Mouse (Mus musculus) thymus, adult 18-20 months (tissue): ENCODE measurements at regions not wholly inside any gene's neighbourhood (a gene's known extent, or its start where the extent isn't known, plus 50 kb on each side); places are given as distances from the start of the nearest gene placed in this dataset.

Experiments used
- DNase-seq, 2 experiments: peaks; one replicate each; pipeline ENCODE4 v3.0.0; 2022; ENCODE audit warnings: mixed read lengths in 2 of 2

GRCm38 (mm10) chr1:137852262-137852661 is 323.2 kb downstream of the Ptprc start:
- no peak for DNase-seq

- no peak for DNase-seq
These were observed 328.1 kb downstream of the Ptprc start for GRCm38 (mm10) chr1:137847311-137847923.

DNA sequence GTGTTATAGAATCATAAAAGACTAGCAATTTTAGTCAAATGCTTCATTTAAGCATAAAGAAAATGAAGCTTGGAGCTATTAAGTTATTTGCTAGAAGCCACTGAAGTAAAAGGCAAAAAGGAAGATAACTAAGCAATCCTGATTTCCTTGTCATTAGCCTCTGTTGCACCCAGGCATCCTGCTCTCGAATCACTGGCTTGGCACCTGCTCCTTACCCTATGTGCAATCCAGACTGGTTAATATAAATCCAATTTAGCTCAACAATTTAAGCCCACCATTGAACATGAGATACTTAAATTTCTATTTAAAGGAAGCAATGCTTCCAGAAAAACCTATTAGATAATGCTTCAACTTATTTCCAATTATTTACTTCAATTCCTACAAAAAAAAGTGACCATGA is 328.7 kb downstream of the Ptprc start:
- no peak for DNase-seq

DNA sequence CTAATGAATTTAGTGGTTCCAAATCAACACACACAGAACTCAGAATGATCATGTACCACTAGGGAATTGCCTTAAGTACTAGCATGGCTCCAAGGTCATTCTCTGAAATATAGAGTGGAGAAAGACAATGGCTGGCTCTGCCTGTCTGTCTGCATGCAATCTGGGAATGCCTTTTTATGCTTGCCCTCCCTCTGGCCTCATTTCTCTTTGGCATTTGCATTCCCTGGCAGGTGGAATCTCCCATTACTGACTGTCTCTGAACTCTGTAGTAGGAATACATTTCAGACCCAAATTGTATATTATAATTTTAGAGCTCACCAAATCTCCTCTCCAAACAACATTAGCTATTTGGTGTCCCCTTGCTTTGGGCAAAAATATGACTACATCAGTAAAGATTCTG is 335.0 kb downstream of the Ptprc start:
- no peak for DNase-seq

- DNase-seq, result no peak
These were observed 335.8 kb downstream of the Ptprc start for GRCm38 (mm10) chr1:137839703-137840102.

GRCm38 (mm10) chr1:137839263-137839662 is 336.2 kb downstream of the Ptprc start:
- DNase-seq, result no peak

GRCm38 (mm10) chr1:137838357-137838756 is 337.2 kb downstream of the Ptprc start:
- DNase-seq, result no peak

DNA sequence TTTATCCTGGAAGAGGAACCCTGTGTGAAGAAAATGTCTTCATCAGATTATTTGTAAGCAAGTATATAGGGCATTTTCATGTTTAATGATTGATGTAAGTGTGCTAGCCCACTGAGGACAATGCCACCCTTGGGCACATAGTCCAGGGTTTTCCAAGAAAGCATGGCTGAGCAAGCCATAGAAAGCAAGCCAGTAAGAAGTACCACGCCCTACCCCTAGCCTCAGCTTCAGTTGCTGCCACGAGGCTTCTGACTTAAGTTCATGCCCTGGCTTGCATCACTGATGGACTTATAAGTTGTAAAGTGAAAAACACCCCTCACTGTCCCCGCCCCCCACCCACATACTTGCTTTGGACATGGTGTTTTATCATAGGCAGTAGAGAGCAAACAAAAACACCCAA is 342.0 kb downstream of the Ptprc start:
- no peak for DNase-seq

DNA sequence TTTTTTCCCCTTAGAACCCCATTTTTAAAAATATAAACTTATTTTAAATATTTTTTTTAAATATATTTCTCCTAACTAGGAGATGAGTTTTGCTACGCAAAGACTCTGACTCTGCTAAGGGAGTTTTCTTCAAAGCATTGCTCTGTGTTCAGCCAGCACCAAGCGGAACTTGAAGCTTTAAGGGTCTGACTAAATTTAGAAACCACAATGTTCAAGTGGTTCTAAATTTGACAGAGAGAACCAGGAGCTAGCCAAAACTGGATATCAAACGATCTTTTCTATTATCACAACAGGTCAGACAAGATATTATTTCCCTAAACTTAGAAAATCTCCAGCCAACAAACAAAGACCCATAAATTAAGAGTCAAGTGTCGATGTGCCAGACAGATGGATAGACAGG is 344.2 kb downstream of the Ptprc start:
- no peak for DNase-seq

DNA sequence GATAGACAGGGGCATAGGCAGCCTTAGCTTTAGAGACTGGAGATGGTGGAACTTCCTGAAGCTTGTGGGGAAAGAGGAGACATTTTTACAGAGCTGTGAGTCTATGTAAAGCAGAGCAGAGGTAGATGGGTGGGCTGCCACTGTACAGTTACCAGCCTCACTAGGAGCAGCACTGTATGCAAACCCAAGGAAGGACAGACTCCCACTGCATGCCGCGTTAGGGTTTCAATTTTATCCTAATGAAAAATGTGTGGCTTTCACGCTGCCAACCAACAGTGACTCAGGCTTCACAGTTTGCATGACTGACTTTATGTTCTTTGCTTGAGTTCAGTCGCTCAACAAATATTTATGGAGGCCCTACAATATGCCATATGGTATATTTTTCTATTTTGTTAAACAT is 348.1 kb downstream of the Ptprc start:
- DNase-seq, result no peak

DNA sequence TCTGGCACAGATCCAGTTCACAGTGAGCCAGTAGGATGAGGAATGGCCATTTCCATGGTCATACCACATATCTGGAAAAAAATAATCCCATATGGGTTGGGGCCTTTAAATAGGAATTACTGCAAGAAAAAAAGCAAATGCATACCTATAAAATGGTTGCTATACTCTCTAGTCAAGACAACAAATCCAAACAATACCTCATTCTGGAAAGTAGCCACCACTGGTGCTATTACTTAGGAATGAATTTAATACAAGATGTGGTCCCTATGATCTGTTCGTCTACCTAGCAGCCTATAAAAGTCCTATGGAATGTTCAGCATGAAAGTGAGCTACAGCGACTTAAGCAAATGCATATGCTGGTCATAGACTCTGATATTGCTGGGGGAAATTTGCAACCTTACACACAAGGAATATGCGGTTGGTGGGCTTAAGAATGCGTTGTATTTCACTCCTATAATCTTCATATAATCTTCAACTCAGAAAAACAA is 360.1 kb downstream of the Ptprc start:
- no peak for DNase-seq

DNA sequence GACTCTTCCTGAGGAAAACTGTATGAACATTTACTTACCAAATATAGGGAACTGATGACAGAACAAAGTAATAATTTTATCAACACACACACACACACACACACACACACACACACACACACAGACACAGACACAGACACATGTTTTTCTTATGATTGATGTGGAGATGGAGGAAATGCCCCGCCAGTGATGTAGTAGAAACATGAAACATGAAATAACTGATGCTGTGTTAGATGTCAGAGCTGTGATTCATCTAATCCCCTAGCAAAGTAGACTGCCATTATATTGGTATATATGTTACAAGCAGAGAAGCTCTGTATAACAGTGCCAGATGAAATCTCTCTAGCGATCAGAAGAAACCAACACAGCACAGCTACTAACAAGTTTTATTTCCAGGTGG is 361.0 kb downstream of the Ptprc start:
- DNase-seq, result no peak

DNA sequence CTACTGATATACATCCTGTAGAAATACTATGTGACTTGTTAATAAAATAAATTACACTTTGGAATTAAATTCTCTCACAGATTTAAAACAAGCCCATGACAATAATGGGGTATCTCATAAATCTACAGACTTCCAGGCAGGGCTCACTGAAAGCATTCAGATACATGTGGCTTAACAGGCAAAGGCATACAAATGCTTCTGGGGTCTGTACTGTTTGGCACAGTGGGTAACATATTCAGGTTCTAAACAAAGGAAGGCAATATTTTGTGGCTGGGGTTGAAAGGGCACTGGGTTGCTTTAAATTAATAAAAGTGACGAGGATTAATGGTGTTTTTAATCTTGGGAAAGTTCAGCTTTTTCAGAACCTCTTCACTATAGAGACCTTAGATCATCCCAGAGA is 361.8 kb downstream of the Ptprc start:
- no peak for DNase-seq

- peak; percentile 23 to 66 for DNase-seq
These were observed 363.5 kb downstream of the Ptprc start for GRCm38 (mm10) chr1:137811981-137812380.

DNA sequence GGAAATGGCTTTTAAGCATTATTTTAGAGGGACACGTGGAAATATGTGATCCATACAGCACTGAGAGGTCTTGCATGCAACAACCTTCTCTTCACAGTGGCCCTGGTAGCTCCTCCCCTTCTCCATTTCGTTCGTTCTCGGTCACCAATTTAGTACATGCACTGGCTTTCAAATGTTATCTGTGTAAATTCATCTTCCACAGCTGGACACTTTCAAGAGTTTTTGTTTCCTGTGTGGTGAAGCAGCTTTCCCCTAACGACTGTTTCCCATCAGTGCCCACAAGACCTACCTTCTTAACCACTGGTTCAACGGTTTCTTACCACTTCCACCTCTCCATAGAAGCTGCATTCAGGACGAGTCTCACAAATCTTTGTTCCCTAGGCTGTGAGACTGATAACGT is 368.8 kb downstream of the Ptprc start:
- peak; percentile 54 to 78 for DNase-seq

DNA sequence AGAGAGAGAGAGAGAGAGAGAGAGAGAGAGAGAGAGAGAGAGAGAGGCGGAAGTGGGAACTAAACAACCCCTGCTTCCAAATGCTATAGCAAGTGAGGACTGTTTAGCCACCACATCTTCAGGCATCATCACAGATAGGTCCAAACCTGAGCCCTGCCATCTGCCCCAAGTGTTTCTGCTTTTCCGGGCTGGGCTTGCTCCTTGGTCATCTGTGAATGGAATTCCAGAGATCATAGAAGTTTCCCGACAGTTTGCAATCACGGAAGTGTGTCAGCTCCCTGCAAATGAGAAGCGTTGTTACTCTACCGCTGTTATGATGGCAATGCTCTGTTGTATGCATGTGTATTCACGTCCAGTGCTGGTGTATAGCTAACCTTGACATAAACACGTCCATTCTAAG is 369.3 kb downstream of the Ptprc start:
- DNase-seq, result peak in 1 of 2 experiments; percentile 31

DNA sequence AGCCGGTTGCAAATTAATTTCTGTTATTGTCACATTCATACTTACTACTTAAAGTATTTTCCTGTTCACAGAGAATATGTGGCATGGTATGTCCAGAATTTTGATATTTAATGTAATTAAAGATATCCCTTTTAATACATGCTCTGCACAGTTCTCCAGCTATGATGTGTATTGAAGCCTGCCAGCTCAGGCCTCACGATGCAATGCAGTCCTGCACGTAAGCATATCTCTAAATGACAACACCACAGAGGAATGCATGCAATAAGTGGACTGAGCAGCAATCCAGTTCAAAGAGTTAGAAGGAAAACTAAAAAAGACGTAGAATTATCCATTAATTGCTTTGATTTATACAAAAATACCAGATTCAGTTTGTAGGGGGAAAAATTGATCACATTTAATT is 373.4 kb downstream of the Ptprc start:
- DNase-seq, result no peak

GRCm38 (mm10) chr1:137800752-137801151 is 374.8 kb downstream of the Ptprc start:
- DNase-seq, result no peak

- no peak for DNase-seq
These were observed 386.7 kb downstream of the Ptprc start for GRCm38 (mm10) chr1:137788789-137789188.

DNA sequence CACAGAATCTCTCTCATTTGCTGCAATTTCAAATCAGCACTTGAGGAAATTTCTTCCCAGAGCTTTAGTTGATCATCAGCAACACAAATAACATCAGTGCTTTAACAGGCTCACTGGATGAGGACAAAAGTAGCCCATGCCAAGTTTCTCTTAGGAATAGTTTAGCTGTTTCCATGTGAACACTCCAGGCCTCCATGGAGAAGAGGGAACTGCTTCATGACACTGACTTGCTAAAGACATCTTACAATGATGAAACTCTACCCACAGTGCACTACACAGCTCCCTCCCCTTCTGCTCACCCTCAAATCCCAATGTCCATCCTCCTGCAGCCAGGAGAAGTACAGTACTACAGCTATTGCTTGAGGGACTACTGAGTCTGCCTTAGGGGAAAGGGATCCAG is 388.9 kb downstream of the Ptprc start:
- DNase-seq, result no peak

DNA sequence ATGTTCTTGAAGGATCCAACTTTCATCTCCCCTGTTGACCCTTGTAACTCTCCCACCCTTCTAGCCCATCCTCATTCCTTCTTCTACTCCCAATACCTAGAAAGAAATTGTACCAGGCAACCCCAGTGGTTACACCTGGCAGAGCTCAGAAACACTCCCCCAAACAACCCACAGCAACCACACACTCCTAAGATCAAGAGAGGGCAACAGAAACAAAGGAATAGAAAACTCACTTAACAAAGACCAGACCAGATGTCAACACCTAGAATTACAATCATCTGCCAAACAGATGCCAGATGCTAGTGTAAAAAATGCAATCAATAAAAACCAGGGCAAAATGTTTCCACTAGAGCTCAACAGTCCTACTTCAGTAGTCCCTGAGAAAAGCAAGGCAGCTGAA is 400.9 kb downstream of the Ptprc start:
- DNase-seq, result peak; percentile 54 to 79

- no peak for DNase-seq
These were observed 414.7 kb downstream of the Ptprc start for GRCm38 (mm10) chr1:137760797-137761196.

DNA sequence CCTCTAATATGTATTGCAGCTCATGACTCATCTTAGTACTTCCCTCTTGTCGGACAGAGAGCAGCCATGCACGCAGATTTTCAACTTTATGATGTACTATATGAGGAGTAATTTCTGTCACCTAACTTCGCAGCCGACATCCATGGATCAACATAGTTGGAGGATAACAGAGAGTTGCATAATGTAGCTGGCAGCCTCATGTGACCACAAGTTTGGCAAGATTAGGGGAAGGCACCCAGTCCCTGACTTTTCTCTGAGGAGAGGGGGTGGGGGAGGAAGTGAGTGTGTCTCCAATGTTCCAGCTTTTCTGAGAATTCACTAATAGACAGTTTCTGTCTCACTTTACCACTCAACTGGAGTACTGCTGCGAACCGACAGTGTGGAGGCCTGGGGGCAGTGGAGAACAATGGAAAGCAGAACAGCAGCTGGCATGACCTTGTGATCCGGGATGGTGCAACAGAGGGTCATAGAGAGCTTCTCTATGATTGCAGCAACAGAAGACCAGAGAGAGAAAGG is 424.0 kb downstream of the Ptprc start:
- DNase-seq, result no peak

- no peak for DNase-seq
These were observed 424.6 kb downstream of the Ptprc start for GRCm38 (mm10) chr1:137750894-137751293.

GRCm38 (mm10) chr1:137746129-137746528 is 429.4 kb downstream of the Ptprc start:
- DNase-seq, result no peak
